Mouse (Mus musculus): ENCODE data around the gene Ccdc33. TPM values are rescaled to one million over a fixed set of nuclear protein-coding genes. Genes with fewer than 3 reads are reported as not detected.

The Ccdc33 gene
- total and polyA plus RNA-seq, 3 experiments, result 1.3 TPM; not detected in 2

GRCm38 (mm10) chr9:58042391-58042790 is 76.2 kb downstream of the Ccdc33 start:
- Histone ChIP-seq H3K4me3 (no peak overlapping the region), H3K27ac (peak overlapping the region; percentile 28; the same call in 1 of the 2 replicates), H3K9ac (ENCODE audit: low read depth, low read length) (no peak overlapping the region), H3K36me3 (ENCODE audit: control insufficient read depth, insufficient read depth, low read length) (no peaks in the 10 kb centered on the region), H3K4me1 (ENCODE audit: control insufficient read depth, insufficient read depth, low read length) (peaks cover 1% of the 10 kb centered on the region), H3K79me2 (replicated peaks; ENCODE audit: control insufficient read depth, insufficient read depth, low read length) (no peaks in the 10 kb centered on the region), H3K27me3 (ENCODE audit: control insufficient read depth, insufficient read depth, low read length) (no peaks in the 10 kb centered on the region)
- intact Hi-C loops (cut with DNase I), result no loop called here
- no peak for TF ChIP-seq EP300 (IDR thresholded peaks at IDR 0.05; ENCODE audit: insufficient read depth, low read depth, low read length)
- TF ChIP-seq POLR2A (IDR thresholded peaks at IDR 0.05; ENCODE audit: insufficient read depth, low read depth, low read length), result no peak
- TF ChIP-seq CTCF (IDR thresholded peaks at IDR 0.05), result no peak
- 51% methylated on average over 10 of the region's 10 CpGs for WGBS
- DNase-seq, result peak; percentile 52 to 61

GRCm38 (mm10) chr9:58040977-58041376 is 77.6 kb downstream of the Ccdc33 start:
- no peak overlapping the region for H3K4me3 ChIP-seq
- peaks cover 1% of the 10 kb centered on the region for H3K4me1 ChIP-seq (ENCODE audit: control insufficient read depth, insufficient read depth, low read length)
- TF ChIP-seq EP300 (IDR thresholded peaks at IDR 0.05; ENCODE audit: insufficient read depth, low read depth, low read length), result no peak
- no peak for TF ChIP-seq POLR2A (IDR thresholded peaks at IDR 0.05; ENCODE audit: insufficient read depth, low read depth, low read length)
- TF ChIP-seq CTCF (IDR thresholded peaks at IDR 0.05), result no peak
- no peak overlapping the region for H3K27ac ChIP-seq
- no peaks in the 10 kb centered on the region for H3K36me3 ChIP-seq (ENCODE audit: control insufficient read depth, insufficient read depth, low read length)
- no peak overlapping the region for H3K9ac ChIP-seq (ENCODE audit: low read depth, low read length)
- DNase-seq, result no peak
- H3K79me2 ChIP-seq (replicated peaks; ENCODE audit: control insufficient read depth, insufficient read depth, low read length), result no peaks in the 10 kb centered on the region
- no peaks in the 10 kb centered on the region for H3K27me3 ChIP-seq (ENCODE audit: control insufficient read depth, insufficient read depth, low read length)
- WGBS, result 76% methylated on average over 4 of the region's 4 CpGs
- intact Hi-C loops (cut with DNase I), result no loop called here

- Histone ChIP-seq H3K27me3 (ENCODE audit: control insufficient read depth, insufficient read depth, low read length) (no peaks in the 10 kb centered on the region), H3K36me3 (ENCODE audit: control insufficient read depth, insufficient read depth, low read length) (no peaks in the 10 kb centered on the region), H3K79me2 (replicated peaks; ENCODE audit: control insufficient read depth, insufficient read depth, low read length) (no peaks in the 10 kb centered on the region), H3K27ac (no peak overlapping the region), H3K4me3 (no peak overlapping the region), H3K9ac (ENCODE audit: low read depth, low read length) (no peak overlapping the region), H3K4me1 (ENCODE audit: control insufficient read depth, insufficient read depth, low read length) (no peaks in the 10 kb centered on the region; the same call in 1 of the 2 replicates)
- DNase-seq, result peak; percentile 79 to 84
- WGBS, result 35% methylated on average over 19 of the region's 19 CpGs
- TF ChIP-seq POLR2A (IDR thresholded peaks at IDR 0.05; ENCODE audit: insufficient read depth, low read depth, low read length) (no peak), EP300 (IDR thresholded peaks at IDR 0.05; ENCODE audit: insufficient read depth, low read depth, low read length) (peak; percentile 72; the same call in 1 of the 2 replicates)
- intact Hi-C loops (cut with DNase I), result loop anchor here (1.0 to 5.0 kb wide), 2 partner anchors 166 to 244 kb away; partner anchors contain the start of genes Islr and Islr2
Measured at GRCm38 (mm10) chr9:58038500-58039168, 80.0 kb downstream of the Ccdc33 start.

- TF ChIP-seq EP300 (IDR thresholded peaks at IDR 0.05; ENCODE audit: insufficient read depth, low read depth, low read length), result no peak
- no peak for TF ChIP-seq POLR2A (IDR thresholded peaks at IDR 0.05; ENCODE audit: insufficient read depth, low read depth, low read length)
- intact Hi-C loops (cut with DNase I), result loop anchor here (5.0 kb wide), 1 partner anchor 245 kb away; no protein-coding TSS in a partner anchor
- H3K27ac ChIP-seq, result no peak overlapping the region
- no peak for DNase-seq
- H3K27me3 ChIP-seq (ENCODE audit: control insufficient read depth, insufficient read depth, low read length), result no peaks in the 10 kb centered on the region
- H3K4me3 ChIP-seq, result no peak overlapping the region
- no peaks in the 10 kb centered on the region for H3K36me3 ChIP-seq (ENCODE audit: control insufficient read depth, insufficient read depth, low read length)
- H3K4me1 ChIP-seq (ENCODE audit: control insufficient read depth, insufficient read depth, low read length), result no peaks in the 10 kb centered on the region; the same call in 1 of the 2 replicates
- 80% methylated on average over 4 of the region's 4 CpGs for whole genome bisulfite sequencing
- H3K9ac ChIP-seq (ENCODE audit: low read depth, low read length), result no peak overlapping the region
- H3K79me2 ChIP-seq (replicated peaks; ENCODE audit: control insufficient read depth, insufficient read depth, low read length), result no peaks in the 10 kb centered on the region
Measured at GRCm38 (mm10) chr9:58036961-58037360, 81.7 kb downstream of the Ccdc33 start.

GRCm38 (mm10) chr9:58035951-58036698 is 82.5 kb downstream of the Ccdc33 start:
- no peaks in the 10 kb centered on the region for H3K4me1 ChIP-seq (ENCODE audit: control insufficient read depth, insufficient read depth, low read length)
- H3K9ac ChIP-seq (ENCODE audit: low read depth, low read length), result no peak overlapping the region
- intact Hi-C loops (cut with DNase I), result loop anchor here (5.0 kb wide), 1 partner anchor 246 kb away; no protein-coding TSS in a partner anchor
- WGBS, result 51% methylated on average over 7 of the region's 7 CpGs
- H3K79me2 ChIP-seq (replicated peaks; ENCODE audit: control insufficient read depth, insufficient read depth, low read length), result no peaks in the 10 kb centered on the region
- H3K27ac ChIP-seq, result no peak overlapping the region
- H3K36me3 ChIP-seq (ENCODE audit: control insufficient read depth, insufficient read depth, low read length), result no peaks in the 10 kb centered on the region
- TF ChIP-seq POLR2A (IDR thresholded peaks at IDR 0.05; ENCODE audit: insufficient read depth, low read depth, low read length) (no peak), CTCF (IDR thresholded peaks at IDR 0.05) (no peak), EP300 (IDR thresholded peaks at IDR 0.05; ENCODE audit: insufficient read depth, low read depth, low read length) (no peak)
- H3K4me3 ChIP-seq, result no peak overlapping the region
- H3K27me3 ChIP-seq (ENCODE audit: control insufficient read depth, insufficient read depth, low read length), result no peaks in the 10 kb centered on the region
- no peak for DNase-seq

GRCm38 (mm10) chr9:58035519-58035918 is 83.1 kb downstream of the Ccdc33 start:
- Histone ChIP-seq H3K36me3 (ENCODE audit: control insufficient read depth, insufficient read depth, low read length) (no peaks in the 10 kb centered on the region), H3K4me3 (no peak overlapping the region), H3K4me1 (ENCODE audit: control insufficient read depth, insufficient read depth, low read length) (no peaks in the 10 kb centered on the region), H3K27ac (no peak overlapping the region), H3K27me3 (ENCODE audit: control insufficient read depth, insufficient read depth, low read length) (no peaks in the 10 kb centered on the region), H3K9ac (ENCODE audit: low read depth, low read length) (no peak overlapping the region), H3K79me2 (replicated peaks; ENCODE audit: control insufficient read depth, insufficient read depth, low read length) (no peaks in the 10 kb centered on the region)
- DNase-seq, result no peak
- 85% methylated on average over 2 of the region's 2 CpGs for WGBS
- intact Hi-C loops (cut with DNase I), result loop anchor here (5.0 kb wide), 1 partner anchor 247 kb away; no protein-coding TSS in a partner anchor
- TF ChIP-seq EP300 (IDR thresholded peaks at IDR 0.05; ENCODE audit: insufficient read depth, low read depth, low read length) (no peak), POLR2A (IDR thresholded peaks at IDR 0.05; ENCODE audit: insufficient read depth, low read depth, low read length) (no peak), CTCF (IDR thresholded peaks at IDR 0.05) (no peak)

Data from heart, adult 2 months (tissue).